Mouse (Mus musculus) lung, postnatal 25 days (tissue): Measurements from ENCODE around the gene Svopl.

Experiments used
- DNase-seq: peaks from one replicate; pipeline ENCODE4 v3.0.0; 2022; ENCODE audit warnings: low spot score

The Svopl gene

GRCm38 (mm10) chr6:38031924-38032540 is 14.8 kb downstream of the Svopl start:
- DNase-seq: peak; percentile 24

GRCm38 (mm10) chr6:38028205-38028604 is 18.6 kb downstream of the Svopl start:
- no peak for DNase-seq

GRCm38 (mm10) chr6:38027771-38028170 is 19.0 kb downstream of the Svopl start:
- peak; percentile 26 for DNase-seq

DNA sequence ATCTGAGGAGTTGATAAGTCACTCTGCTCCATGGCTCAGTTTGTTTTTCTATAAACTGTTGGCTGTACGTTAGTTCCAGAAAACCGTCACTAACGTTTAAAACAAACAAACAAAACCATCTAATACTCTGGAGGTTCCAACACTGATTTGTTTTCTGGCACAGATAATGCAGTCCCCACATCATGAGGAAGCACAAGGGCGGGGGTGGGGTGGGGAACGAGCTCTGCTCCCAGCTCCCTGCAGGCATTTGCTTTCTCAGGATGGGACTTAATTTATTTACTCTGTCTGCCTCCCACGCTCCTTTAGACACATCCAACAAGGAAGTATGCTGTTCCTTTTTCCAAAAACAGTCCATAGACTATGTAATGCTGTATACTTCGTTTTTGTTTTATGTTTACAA is 23.5 kb downstream of the Svopl start:
- DNase-seq: no peak

DNA sequence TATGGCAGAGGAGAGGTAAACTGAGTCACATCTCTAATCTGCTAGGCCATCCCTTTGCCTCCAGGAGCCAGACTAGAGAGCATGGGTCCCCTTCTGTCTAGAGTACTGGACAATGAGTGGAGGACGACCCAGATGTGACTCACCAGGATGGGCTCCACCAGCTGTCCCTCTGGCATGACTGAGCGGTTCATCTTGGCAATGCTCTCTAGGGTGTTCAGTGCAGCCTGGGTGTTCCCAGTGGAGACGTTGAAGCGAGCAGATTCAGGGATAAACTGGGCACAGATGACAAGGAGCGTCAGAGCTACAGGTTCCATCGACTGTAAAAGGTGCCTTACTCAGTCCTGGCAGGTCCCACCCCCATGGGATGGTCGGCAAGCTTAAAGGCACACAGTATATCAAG is 25.4 kb downstream of the Svopl start:
- DNase-seq: no peak

- DNase-seq: no peak
These were observed 34.0 kb downstream of the Svopl start for GRCm38 (mm10) chr6:38012829-38013228.

DNA sequence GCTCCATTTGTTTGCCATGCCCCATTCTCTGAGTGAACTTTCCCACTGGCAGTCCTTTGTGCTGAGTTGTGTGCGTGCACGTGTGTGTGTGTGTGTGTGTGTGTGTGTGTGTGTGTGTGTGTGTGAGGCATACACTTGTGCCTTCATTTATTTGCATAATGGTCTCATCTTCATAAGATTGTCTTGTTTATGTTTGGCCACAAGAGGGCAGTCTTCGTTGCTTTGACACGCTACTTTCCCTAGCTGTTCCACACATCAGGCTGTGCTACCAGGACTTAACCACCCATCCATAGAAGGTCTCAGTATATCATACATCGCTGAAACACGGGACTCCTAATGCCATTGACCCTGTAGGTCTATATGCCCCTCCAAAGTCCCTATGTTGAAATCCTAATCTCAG is 39.3 kb downstream of the Svopl start:
- DNase-seq: peak; percentile 62

DNA sequence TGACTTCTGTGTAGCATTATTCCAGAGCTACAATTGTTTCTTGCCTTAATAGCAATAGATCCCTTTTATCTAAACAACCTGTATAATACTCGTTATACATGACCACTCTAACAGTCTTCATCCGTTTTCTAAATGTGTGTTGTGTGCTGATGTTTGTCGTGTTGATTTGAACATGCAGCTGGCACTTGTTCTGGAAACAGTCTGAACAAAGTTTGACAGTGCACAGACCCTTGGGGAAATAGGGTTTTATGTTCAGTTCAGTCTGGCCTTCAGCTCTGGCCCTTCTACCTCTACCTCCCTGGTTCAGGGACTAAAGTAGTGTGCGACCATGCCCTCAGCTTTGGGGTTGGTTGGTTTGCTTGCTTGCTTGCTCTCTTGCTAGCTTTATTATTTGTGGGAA is 79.4 kb downstream of the Svopl start:
- no peak for DNase-seq

DNA sequence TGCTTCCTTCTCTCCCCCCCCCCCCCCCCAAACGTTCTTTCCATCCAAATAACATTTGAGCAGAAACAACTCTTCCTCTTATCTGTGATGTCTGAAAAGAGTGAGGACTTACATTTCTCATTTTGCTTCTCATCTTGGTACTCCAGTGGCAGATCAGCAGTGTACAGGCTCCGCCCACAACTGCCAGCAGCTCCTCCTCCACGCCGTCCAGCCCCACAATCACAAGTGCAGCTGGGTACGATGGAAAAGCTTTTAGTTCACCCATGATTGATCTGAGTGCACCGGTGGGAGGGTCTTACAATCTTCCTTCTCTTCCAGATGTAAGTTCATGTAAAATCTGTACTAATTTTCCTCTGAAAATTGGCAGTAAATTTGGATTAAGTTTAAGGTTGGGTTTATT is 95.5 kb downstream of the Svopl start:
- DNase-seq: no peak

DNA sequence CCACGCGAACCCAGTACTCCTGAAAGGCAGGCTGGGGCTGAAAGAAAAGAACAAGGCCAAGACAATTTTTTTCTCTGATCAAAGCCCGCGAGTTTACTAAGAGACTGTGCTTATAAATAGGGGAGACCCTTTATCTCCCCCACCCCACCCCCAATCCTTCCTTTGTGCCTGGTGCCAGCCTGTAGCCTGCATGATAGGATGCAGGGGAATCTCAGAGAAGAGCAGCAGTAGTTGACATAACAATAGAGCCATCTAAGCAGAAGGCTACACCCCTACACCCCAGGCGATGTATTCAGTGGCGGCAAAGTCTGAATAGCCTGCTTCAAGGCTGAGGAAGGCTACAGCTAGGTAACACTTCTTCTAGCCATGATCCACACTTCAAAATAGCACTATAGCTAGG is 110.3 kb downstream of the Svopl start:
- DNase-seq: no peak
